Mouse (Mus musculus) T-helper 1 cell (primary cell): ENCODE measurements at regions not wholly inside any gene's neighbourhood (a gene's known extent, or its start where the extent isn't known, plus 50 kb on each side); places are given as distances from the start of the nearest gene placed in this dataset.

Experiments
- in situ Hi-C: fragments of 300-600 bp; cut with MboI, MseI; formaldehyde crosslinking; loops from one replicate; pipeline ENCODE4 v1.15.1; 2025; ENCODE audit warnings: high pct_unique_total_duplicates

DNA sequence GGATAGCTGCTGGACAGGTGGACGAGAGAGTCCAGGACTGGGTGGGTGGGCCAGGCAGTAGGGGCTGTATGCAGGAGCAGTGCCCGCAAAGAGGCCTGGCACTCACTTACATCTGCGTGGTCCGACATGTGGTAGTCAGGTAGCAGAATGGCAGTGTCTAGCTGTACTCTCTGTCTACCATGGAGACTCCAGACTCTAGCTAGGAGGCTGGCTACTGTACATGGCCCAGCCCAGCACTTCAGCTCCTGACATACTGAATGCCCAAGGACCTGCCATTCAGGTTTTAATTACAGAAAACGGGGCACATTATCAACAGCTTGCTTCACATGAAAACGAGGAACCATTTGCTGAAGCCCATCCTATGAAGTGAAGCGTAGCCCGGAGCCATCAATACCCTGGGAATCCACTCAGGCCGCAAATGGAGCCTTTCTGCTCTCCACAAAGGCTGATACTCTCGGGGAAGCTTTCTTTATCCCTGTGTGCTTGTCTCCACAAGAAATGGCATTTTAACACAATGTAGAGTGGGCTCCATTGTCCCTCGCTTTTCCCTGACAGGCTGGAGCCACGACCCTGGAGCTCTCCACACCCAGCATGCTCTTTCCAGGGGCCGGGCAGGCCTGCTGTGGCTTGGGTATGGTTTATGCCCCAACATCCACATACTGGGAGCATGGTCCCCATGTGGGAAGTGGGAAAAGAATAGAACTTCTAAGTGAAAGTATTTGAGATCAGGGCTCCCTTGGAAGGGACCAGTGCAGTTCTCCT, 110.6 kb upstream of the A530016L24Rik start:
- in situ Hi-C loops = no loop called here

DNA sequence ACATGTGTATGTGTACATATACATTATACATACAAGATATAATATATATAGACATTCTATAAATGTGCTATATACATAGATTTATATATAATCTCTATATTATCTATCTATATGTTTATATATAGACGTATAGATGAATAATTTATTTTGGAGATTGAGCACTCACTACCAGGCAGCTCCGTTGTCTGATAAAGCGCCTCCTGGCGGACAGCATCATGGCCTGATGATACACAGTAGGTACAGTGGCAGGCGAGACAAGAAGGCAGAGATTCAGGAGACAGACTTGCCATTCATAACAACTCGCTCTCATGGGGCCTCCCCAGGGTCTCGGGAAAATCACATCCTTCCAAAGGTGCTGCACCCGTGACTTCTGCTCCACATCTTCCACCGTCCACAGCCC, 101.4 kb upstream of the A530016L24Rik start:
- in situ Hi-C loops = no loop called here

DNA sequence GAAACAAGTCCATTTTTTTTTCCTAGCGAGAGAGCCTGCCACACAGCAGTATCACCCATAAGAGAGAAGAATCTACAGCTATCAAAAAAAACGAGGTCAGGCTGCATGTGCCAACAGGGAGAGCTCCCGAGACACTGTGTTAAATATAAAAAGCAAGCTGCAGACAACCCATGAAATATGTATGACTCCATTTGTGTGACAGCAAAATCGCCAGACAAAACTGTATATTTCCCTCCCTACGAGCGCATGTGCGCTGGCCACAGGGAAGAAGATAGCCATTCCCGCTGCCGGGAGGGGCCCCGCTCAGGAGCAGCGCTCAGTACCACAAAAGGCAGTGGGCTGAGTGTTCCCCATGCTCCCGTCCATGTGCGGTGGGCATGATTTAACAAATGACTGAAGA, 93.3 kb upstream of the A530016L24Rik start:
- in situ Hi-C loops = no loop called here

DNA sequence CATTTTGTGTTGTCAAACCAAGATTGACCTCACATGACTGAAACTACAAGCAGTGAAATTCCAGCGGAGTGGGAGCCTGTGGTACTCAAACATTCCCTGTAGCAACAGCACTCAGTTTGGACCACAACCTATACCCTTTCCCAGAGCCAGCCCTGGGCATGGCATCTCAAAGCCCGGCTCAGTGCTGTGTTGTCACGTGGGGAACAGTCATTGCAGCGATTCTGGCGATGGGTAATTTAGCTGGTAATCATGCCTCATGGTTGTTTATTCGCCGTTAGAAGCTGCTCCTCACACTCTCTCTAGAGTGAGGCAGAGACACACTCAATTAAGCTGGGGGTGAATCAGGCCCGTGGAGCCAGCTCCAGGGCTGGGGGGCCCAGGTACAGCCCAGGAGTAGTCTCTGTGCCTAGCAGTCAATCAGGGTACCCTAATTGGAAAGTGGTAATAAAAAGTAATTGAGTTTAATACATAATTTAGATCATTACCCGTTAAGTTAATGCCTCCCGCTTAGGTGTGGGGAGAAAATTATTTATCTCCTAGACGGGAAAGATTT, 85.5 kb upstream of the A530016L24Rik start:
- in situ Hi-C loops = no loop called here

DNA sequence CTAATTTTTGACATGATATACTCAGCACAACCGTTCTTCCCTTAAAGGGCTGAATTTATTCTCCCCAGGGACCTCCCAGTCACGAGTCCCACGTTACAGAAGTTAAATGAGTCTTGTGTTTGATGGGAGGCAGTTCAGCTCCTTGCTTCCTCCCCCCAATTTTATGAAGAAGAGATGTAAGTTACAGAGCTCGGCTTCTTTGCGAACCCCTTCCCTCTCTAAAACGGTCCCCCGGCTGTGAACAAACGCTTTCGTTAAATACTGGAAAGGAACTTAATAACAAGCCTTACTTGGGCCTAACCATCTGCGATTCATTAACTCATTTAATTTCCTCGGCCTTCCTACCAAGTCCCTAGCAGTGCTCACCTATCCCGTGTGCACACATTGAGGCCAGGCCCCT, 84.9 kb upstream of the A530016L24Rik start:
- in situ Hi-C loops = no loop called here

DNA sequence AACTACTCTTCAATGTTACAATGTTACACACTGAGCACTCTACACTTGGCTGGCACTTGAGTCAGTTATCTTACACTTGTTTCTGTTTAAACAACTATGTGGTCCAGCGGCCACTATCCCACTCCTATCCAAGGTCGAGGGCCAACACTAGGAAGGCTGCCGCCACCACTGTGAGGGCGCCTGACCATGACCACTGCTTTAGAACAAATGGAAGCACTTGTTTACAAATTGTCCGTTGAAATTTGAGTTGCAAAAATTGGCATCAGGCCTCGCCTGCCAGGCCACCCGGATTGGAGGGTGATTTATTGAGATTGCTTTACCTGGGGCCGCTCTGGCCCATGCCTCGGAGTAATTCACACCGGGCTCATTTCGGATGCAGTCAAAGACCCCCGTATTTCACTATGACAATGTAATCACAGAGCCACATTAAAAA, 83.5 kb upstream of the A530016L24Rik start:
- in situ Hi-C loops = no loop called here

DNA sequence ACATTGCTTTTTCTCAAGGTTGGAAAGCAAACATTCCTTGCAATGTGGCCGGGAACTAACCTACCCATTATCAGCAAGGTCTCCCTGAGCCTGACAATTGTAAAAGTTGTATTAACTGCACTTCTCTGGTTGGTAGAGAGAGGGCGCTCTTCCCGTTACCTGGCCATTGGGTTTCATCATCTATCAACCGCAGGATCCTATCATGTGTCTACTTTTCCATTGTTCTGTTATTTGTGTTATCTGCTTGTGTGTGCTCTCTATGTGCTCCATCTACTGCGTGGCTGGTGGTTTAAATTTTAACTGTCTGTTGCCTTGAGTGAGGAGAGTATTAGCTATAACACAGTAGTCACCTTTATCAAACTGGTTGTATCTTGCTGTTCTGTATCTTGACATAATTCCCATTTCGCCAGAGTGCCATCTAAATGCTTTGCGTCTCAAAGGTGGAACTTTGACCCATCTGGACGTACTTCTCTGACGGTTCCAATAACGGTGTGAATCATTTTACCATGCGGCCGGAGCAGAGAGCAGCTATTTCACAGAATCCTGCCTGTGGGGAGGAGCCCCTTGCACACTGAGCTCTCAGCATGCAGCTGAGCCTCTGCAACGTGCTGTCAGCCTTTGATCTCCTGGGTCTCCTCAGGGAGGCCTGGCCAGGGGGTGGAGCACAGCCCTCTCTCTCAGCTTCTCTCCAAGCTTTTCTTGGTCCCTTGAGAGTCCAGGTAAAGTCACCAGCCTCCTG, 77.5 kb upstream of the A530016L24Rik start:
- in situ Hi-C loops = loop anchor here (5.0 kb wide), 1 partner anchor 71 kb away; no protein-coding TSS in a partner anchor

DNA sequence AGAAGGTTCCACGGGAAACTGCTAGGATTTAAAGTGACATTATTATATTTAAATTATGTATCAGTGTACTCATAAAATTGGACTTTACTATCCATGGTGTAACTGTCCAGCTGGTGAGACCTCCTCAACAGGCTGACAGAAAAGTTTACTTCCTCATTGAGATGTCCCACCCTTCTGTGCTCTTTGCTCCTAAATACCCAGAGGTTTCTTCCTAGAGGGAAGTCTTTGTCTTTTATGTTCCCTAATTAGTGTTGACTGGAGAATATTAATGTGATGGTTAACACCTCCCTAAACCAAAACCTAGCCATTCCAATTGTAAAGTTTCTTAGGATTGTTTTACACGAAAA, 76.9 kb upstream of the A530016L24Rik start:
- in situ Hi-C loops = loop anchor here (5.0 kb wide), 1 partner anchor 70 kb away; no protein-coding TSS in a partner anchor

DNA sequence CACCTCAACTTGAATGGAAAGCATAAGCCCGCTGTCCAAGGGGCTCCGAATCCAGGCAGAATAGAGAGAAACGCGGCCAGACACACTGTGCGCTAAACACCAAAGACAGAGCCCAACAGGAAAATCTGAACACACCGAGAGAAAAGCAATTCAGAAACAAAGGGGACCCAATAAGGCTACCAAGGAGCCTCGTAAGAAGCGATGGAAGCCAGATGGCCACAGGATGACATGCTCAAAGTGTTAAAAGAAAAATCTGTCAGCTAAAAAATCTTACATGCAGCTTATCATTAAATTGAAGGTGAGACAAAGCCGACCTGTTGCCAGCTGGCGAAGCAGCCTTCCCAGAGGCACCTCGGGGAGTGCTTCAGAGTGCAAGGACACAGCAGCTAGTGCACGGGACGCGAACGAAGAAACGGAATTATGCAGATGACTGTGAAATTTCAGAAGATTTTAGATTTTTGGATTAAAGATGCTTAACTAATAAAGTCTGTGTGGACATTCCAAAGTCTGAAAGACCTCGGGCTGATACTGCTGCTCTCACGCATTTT, 73.2 kb upstream of the A530016L24Rik start:
- in situ Hi-C loops = no loop called here

DNA sequence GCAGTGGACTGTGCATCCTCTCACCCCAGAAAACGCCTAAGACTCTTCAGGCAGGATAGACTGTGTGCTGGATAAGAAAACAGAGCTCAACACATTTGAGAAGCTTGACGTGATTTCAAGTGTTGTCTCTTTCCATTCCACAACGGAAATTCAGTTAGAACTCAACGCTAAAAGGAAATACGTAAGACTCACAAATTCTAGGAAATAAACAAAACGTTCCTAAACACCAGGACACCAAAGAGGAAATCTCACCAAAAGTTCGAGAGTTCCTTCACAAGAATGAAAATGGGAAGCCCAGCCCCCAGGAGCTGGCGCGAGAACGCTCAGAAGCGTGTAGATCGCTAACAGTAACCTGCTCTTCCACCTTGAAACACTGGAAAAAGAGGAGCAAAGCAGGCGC, 72.7 kb upstream of the A530016L24Rik start:
- in situ Hi-C loops = no loop called here

DNA sequence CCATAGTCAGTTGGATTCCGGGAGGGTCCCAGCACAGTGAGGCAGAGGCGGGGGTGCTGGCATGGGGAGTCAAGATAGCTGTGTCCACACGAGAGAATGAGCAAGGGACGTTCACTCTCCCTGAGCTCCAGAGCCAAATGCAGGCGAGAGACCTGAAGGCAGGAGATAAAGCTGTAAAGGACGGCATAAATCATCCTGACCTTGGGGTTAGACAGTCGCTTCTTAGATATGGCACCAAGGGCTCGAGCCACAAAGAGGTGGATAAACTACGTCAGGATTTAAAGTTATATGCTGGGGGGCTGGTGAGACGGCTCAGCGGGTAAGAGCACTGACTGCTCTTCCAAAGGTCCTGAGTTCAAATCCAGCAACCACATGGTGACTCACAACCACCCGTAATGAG, 70.6 kb upstream of the A530016L24Rik start:
- in situ Hi-C loops = no loop called here

DNA sequence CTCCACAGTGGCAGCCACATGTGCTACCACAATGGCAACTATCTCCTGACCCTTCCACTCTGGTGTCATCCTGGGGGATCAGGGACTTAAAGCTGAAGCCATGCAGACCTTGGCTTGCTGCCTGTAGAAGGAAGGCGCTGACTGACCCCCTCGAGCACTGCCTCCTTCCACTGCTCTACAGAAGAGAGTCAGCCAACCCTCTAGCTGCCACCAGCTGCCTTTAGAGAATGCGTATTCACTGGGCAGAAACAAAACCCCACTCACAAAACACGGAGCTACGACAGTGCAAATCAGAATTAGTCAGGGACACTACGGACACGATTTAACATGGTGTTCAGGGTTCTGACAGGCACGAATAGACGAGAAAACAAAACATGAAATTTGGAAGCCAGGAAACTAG, 67.1 kb upstream of the A530016L24Rik start:
- in situ Hi-C loops = no loop called here

DNA sequence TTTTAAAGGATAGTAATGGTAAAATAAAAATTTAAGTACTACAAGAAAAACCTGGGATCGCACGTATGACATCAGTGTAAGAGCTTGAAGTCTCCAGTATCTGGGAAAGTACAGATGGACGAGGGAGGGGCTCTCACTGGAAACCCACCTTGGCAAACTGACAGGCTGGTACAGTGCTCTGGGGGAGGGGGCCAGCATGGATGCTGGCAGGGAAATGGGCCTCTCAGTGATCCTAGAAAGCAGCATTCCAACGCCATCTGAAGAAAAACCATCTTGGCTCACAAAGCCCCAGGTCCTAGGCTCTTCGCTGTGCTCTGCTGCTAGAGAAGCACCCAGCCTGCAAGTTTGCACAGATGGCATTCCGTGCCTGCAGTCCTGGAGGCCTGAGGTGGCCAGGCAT, 65.1 kb upstream of the A530016L24Rik start:
- in situ Hi-C loops = no loop called here

DNA sequence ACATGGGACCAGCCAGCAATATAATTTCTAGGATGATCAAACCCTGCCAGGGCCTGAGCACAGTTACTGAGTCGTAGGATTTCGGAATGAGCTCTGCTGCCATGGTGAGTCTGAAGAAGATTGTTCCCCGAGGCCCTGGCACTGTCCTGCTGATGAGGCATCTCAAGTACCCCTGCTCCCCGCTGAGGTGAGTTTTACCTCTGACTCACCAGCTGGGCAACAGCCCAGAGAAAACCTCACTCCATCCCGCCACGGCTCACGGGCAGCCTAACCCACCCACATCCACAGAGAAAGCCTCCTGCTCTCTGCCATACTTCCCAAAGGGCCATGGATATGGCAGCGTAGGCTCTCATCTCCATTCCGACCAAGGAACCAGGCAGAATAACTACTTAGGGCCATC, 62.6 kb upstream of the A530016L24Rik start:
- in situ Hi-C loops = no loop called here

DNA sequence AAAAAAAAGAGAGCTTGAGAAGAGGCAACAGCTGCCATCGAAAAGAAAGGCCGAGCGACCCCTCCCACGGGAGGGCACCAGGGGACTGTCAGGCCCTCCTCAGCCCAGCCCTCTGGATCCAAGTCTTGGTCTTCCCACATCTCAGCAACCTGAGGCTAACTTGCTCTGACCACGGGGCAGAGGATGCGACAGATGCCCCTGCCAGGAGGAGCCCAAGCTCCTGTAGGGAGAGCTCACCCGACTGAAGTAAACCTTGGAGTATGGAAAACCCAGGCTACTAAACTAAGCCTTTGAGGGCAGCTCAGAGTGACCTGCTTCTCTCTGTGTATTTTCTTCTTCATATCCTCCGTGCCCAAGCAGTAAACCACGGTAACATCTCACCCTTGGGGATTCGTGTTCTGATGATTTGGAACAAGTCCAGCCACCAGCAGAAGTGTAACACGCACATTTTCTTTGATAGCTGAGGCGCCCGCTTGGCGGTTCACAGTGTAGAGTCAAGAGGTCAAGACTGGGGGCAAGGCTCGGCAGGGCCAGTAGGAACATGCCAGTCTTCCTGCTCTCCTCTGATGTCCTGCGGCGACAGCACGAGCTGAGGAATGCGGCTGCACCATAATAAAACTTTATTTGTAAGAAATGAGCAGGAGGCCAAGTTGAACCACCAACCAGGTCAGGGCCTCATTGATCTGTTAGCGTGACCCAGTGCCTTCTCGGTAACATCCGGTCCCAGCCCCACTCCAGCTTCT, 59.0 kb upstream of the A530016L24Rik start:
- in situ Hi-C loops = no loop called here

DNA sequence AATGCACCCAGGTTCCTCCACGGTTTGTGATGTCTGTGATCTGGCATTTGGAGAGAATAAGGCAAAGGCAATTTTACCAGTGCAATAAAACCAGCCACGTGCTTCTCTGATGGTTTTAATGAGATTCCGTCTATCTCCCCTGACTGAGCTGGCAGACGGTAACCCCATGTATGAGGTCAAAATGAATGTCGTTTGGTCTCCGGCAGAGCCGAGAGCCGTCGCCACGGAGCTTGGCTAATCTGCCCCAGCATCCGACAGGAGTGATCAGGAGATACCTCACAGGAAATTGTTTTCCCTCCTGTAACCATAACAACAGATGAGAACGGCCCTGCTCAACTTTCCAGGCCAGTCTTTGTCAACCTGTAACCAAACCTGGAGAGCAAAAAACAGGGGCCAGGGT, 55.9 kb upstream of the A530016L24Rik start:
- in situ Hi-C loops = no loop called here

DNA sequence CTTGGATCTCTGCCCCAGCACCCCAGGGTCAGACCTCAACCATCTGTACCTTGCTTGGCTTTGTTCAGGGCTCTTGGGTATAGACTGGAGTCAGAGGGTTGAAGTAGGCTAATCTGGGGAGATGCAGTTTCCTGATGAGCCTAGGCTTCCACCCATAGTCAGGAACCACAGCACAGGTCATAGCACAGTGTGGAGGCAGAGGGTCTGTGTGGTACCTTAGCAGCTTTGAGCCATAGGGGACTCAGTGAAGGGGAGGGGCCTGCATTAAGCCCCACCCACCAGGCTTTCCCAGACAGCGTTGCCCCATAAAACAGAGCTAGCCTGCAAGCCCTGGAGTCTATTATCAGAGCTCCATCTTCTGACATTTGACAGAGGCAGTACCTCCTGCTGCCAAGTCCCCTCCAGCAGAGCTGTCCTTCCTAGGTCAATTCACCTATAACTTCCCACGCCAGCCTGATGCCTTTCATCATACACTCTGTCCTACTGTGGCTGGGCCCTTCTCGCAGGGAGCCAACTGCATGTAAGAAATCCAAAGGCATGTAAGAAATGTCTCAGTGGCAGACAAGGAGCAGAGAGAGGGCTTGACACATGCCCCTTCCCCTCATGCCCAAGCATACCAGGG, 54.5 kb upstream of the A530016L24Rik start:
- in situ Hi-C loops = no loop called here

DNA sequence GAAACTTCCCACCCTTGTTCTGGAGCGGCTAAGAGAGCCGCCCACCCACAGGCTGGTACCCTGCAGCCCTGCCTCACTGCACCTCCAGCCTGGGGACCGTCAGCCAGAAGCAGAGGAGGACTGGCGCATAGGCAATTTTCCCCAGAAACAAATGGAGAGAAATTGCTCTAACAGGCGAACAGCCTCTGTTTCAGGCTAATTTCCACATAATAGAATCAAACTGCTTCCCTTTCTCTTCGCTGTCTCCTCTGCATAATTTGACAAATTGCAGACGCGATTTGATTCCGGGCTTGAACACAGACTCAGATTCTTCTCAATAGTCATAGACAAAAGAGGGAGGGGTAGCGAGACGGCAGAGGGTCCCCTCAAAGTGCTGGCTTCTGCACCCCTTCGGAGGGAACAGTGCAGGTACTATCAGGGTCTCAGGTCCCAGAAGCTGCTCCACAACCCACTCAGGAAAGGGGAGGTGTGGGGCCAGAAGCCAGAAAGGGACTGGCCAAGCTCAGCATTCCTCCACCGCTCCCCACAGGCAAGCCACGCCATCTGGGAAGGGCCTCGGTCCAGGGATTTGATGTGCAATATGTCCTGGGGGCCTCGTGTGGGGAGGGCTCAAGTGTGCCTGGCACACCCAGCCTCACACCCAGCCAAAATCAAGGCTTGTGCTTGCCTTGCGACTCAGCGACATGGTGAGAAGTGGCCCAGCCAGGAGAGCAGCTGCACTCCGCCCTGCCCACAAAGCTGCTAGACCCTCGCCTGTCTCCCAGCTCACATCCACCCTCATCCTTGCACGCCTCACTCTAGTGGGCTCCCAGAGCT, 53.7 kb upstream of the A530016L24Rik start:
- in situ Hi-C loops = no loop called here

DNA sequence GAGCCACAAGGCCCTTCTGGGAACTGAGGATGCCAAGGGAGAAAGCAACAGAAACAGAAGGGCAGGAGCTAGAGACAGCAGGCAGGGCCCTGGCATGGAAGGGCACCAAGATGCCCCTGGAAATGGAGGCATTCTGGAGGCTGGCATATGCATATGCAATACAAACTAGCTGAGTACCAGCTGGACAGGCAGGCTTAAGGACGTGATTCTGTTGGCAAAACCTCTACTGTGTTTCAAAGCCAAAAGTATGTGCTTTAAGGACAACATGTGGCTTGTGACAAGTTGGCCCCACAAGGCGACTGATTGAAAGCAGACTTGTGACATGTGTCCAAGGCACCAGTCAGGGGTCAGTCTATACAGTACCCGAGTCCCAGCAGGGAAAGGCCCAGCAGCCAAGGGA, 52.2 kb upstream of the A530016L24Rik start:
- in situ Hi-C loops = no loop called here

DNA sequence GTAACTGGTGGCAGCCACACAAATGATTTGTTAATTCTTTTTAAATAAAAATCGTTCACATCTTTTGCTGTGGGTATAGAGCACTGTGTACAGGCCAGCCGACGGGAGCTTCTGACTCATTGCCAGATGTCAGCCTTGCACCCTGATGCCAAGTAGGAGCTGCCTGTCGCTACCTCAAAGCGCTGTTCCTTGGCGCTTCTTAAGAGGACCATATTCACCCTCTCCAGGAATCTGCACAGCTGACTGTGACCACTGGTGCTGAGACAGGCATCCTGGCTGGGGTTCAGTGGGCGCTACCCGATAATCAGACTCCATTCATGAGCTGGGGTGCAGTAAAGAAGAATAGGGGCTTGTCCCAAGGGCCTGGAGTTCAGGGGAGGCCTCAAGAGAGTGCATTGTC, 51.0 kb upstream of the A530016L24Rik start:
- in situ Hi-C loops = no loop called here
